Mouse (Mus musculus) megakaryocyte, embryonic 14.5 days (primary cell): ENCODE data around the gene Vsig10.

ENCODE experiments used
- FLI1 ChIP-seq: IDR thresholded peaks from 2 replicates; pipeline ENCODE4 v1.6.1; 2012; ENCODE audit warnings: low read length, inconsistent platforms, mixed read lengths
- GATA1 ChIP-seq: IDR thresholded peaks from 3 replicates; pipeline ENCODE4 v1.6.1; 2012; ENCODE audit warnings: mixed read lengths, low read length, inconsistent platforms, borderline replicate concordance

GRCm38 (mm10) chr5:117302899-117303298 lies 16.0 kb upstream of the Vsig10 start:
- TF ChIP-seq GATA1 (no peak), FLI1 (no peak)
